Mouse (Mus musculus): ENCODE results near the gene Fscn2.

Fscn2 gene

GRCm38 (mm10) chr11:120360062-120360461, 1.3 kb upstream of the Fscn2 start:
- DNase-seq (ENCODE audit: low spot score) = no peak

GRCm38 (mm10) chr11:120360755-120361154, 579 bp upstream of the Fscn2 start:
- no peak for DNase-seq (ENCODE audit: low spot score)

DNA sequence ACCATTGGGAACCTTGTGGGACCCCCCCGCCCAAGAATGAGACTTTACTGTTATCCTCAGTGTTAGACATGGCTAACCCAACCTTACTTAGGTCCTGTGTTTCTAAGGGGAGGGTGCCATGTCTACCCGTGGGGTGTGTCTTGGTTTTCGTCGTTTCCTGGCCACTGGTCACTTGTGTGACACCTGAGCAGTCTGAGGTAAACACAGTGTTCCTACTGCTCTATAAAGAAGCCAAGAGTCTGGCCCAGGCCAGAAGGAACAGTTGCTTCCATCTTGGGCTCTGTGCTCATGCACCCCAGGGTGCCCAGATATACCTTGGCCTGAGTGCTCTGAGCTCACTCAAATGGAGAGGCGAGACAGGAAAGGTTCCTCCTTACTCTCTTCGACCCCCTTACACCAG, 1.6 kb downstream of the Fscn2 start:
- DNase-seq (ENCODE audit: low spot score) = no peak

DNA sequence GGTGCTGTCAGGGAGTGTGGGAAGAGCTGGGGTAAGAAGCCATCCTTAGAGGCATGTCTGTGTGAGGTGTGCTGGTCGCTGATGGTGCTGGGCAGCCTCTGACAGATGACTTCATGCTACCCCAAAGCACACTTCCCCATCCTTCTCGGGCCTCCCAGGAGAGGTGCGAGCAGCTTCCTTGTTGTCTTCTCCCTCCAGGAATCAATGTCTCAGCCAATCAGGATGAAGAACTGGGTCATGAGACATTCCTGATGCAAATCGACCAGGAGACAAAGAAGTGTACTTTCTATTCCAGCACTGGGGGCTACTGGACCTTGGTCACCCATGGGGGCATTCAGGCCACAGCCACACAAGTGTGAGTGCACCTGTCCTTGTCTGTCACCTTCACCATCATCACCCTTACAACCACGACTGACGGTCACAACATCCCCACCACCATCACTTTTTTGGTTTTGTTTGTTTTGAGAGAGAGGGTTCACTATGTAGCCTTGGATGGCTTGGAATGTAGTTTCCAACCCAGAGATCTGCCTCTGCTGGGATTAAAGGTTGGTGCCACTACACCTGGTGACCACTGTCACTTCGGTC, 5.2 kb downstream of the Fscn2 start:
- no peak for DNase-seq (ENCODE audit: low spot score)

DNA sequence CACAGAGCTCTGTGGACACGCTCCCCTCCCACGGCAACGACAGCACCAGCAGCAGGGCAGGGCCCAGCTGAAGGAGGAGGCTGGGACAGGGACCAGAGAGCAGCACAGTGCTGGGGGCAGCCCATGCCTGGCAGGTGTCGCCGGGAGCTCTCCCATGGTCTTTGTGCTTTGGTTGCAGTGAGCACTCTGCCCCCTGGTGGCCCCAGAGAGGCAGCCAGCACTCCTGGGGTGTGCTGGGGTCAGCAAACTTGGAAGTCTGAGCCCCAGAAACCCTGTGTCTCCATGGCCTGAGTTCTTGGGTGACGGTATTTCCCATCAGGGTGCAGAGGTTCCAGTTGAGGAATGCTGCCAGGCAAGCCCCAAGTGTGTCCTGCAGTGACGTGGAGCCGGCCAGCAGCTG, 8.3 kb downstream of the Fscn2 start:
- DNase-seq (ENCODE audit: low spot score) = peak; percentile 64

- DNase-seq (ENCODE audit: low spot score) = no peak
Observed at GRCm38 (mm10) chr11:120373025-120373424, 11.7 kb downstream of the Fscn2 start.

DNA sequence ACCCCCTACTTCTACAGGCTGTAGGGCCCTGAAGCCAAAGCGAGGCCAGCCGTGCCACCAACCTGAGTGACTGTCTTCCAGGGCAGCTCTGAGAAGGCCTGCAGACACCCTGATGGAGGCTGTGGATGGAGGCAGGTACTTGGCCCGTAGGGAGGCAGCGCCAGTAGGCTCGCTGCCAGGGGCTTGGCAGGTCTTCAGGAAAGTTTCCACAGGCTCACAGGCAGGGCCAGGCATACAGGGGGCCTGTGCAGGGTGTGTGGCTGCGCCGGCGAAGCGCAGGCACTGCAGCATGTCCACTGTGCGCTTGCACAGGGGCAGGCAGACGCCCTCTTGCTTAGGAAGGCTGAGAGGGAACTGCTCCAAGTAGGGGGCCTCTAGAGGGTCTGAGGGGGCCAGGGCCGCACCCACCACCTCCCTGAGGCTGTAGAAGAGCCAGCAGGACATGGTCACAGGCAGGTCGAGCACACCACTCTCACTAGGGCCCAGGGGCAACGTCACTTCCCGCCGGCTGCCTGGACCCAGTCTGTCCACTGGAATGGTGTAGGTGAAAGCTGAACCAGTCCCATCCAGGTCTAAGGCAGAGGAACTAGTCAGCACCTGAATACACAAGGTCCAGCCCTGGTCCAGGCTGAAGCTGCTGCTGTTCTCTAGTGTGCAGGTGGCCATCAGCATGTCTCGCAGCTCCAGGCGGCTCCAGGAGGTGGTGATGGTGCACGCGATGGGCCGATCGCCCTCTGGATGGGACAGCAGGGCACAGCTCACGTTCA, 12.7 kb downstream of the Fscn2 start:
- DNase-seq (ENCODE audit: low spot score) = no peak

DNA sequence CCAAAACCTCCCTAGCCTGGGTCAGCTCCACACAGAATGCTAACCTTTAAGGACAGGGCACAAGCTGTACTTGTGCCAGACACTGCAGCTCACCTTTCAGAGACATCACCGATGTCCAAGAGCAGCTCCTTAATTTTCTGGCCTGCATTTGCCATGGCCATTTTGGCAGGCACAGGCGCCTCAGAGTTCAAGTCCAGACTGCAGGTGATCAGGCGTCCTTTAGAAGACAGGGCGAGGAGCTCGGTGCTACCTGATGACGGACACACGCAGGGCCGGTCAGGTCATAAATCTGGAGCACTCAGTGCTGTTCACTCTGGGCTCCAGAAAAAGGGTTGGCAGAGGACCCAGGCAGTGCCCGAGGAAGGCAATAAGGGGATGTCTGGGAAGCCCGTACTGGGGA, 14.0 kb downstream of the Fscn2 start:
- DNase-seq (ENCODE audit: low spot score) = no peak

DNA sequence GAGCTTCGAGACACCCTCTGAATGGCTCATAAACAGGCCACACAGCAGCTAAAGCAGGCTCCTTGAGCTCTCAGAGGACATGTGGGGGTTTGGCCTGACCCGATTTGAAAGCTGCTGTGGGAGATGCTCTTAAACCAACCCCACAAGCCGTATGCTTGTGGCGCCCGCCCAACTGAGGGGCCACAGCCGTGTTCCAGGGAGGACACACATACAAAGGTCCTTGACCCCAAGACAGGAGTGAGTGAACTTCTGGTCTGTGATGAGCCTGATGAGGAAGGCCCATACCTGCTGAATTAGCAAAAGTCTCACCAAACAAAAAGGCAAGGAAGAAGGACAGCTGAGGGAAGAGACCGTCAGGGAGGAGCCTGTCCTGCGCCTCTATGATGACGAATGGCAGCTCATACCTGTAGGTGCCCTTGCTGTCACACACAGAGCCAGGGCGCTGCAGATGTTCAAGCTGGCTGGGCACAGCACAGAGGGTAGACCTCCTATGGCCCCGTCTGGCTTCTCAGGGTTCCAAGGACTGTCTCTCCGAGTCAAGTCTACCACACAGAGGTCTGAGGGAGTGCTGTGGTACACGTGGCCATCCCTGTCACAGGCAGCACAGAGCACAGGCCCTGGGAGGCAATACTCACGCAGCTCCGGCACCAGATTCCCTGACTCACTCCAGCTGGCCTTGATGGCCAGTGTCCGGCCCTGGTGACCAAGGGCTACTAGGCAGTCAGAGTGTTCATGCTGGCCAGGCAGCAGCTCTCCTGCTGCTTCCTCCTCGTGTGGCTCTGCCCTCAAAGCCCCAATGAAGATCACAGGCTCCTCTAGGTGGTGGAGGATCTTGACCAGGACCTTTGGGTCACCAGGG, 15.2 kb downstream of the Fscn2 start:
- no peak for DNase-seq (ENCODE audit: low spot score)

GRCm38 (mm10) chr11:120377337-120377736, 16.0 kb downstream of the Fscn2 start:
- no peak for DNase-seq (ENCODE audit: low spot score)

DNA sequence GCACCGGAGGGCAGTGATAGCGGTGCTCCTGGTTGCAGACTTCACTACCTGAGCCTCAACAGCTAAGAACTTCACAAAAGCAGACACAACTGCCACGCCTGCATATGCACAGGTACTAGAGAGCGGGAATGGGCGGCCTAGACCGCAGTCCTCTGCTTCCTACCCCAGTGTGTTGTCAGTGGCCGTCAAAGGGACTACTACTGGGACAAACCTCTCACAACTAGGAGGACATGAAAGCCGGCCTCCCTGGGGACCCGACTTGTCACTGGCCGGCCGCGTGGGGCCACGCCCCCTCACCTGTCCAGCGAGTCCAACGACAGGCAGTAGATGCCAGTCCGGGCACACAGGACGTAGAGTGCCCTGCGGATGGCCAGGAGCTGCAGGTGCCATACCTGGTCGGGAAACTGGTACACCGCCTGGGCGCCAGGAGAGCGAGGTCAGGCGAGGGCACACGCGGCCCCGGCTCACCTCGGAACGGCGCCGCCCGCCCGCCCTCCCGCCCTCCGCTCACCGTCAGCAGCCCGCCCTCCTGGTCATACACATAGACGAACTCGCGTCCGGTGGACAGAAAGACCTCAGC, 16.8 kb downstream of the Fscn2 start:
- DNase-seq (ENCODE audit: low spot score) = peak; percentile 42

DNA sequence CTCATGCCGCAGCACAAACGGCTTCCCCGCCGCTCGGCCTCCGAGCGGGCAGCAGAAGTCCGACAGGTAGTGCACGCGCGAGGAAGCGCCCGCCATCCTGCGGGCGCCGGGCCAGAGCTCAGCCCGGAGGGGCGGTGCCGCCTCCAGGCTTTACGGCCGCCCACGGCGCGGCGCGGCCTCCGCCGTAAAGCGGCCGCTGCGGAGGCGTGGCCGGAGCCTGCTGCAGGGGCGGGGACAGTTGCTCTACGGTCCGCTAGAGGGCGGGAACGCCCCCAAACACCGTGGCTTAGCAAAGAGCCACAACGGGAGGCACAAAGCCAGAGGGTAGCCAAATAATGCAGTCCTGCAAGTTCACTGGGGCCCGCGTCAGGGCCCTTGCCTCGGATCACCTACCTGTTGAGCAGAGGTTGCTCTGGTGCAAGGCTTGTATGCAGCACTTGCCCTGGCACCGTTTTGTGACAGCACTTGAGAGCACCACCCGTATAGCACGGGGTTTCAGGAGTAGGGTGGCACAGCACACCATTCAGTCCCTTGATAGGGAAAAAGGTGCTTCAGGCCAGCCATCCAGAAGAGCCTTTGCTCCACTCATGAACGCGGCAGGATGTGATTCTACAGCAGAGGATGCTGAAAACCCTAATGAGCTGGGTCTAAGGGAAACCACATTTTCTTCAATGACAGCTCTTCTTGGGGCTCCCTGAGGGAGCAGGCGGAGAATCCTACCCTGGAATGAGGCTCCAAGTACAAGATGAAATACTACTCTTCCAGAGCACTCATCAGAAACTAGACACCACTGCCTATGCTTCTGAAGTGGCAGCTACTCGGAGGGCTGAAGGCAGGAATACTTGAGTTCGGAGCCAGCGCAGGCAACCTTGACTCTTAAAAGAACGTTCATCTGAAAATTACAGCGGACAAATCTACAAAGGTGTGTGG, 17.5 kb downstream of the Fscn2 start, which contains the start of gene Faap100:
TSS of gene Faap100 (minus strand) at position 154 of the 930 bp plus-strand sequence.
- peak; percentile 84 for DNase-seq (ENCODE audit: low spot score)

- DNase-seq (ENCODE audit: low spot score) = no peak
Observed at GRCm38 (mm10) chr11:120380271-120380670, 18.9 kb downstream of the Fscn2 start.

- DNase-seq (ENCODE audit: low spot score) = no peak
Observed at GRCm38 (mm10) chr11:120381157-120381556, 19.8 kb downstream of the Fscn2 start.

GRCm38 (mm10) chr11:120382509-120382908, 21.2 kb downstream of the Fscn2 start:
- DNase-seq (ENCODE audit: low spot score) = no peak

DNA sequence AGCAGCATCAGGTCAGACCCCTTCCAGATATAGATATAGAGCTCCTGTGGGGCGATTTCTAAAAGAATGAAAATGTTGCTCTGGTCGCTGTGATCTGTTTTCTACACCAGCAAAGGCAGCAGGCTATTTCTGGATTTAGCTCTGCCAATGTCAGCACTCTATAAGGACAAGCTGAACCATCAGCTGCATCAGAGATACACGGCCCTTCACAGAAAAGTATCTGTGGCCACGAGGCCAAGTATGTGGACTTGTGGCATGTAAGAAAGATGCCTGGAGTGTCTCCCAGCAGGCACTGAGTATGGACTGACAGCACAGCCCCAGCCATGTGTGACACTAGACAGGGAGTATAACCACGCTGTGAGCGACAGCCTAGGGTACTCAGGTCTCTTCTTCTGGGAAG, 25.3 kb downstream of the Fscn2 start:
- DNase-seq (ENCODE audit: low spot score) = no peak

- no peak for DNase-seq (ENCODE audit: low spot score)
Observed at GRCm38 (mm10) chr11:120387157-120387556, 25.8 kb downstream of the Fscn2 start.

DNA sequence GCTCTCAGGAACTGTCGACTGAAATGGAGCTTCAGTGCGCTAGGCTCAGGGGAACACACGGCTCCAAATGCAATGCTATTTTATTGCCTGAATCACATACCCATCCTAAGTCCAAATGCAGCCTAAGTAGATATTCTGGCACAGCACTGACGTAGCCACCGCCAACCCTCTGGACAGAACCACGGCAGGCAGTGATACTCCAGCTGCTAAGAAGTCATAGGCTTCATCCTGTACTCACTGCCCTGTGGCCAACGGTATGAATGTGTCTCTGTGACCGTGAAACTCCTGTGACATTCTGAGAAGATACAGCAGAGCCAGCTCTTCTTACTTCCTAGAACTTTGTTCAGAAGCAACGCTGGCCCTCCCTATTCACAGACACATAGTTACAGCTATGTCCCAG, 27.2 kb downstream of the Fscn2 start:
- DNase-seq (ENCODE audit: low spot score) = no peak

GRCm38 (mm10) chr11:120395661-120396060, 34.3 kb downstream of the Fscn2 start:
- DNase-seq (ENCODE audit: low spot score) = no peak

DNA sequence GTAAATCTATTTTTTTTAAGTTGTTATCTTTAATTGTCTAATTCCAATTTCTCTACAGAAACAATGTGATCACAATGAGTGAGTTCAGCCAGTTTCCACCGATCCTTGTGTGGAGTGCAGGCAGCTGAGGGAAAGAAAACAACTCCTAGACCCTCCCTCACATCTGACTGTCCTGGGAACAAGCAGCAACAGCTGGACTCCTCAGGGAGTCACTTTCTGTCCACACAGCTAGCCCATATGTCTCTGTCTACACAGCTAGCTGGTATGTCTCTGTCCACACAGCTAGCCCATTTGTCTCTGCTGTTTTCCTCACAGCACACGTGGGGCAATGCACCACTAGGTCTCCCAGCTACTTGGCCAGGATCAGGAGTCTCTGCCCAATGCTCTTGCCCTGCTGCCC, 36.3 kb downstream of the Fscn2 start:
- DNase-seq (ENCODE audit: low spot score) = no peak

DNA sequence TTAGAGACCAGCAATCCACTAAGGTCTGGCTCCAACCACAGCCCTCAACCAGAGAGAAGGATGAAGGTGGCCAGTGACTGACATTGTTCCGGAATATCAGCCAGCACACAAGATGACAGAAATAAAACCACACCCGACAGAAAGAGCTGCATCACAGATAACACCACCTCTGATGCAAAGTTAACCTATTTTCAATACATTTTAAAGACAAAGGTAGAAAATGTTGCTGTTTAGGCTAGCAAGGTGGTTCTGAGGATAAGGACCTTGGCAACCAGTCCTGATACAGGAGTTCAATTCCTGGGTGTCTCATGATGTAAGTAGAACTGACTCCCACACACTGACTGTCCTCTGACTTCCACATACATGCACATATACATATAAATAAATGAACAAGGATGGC, 38.0 kb downstream of the Fscn2 start:
- no peak for DNase-seq (ENCODE audit: low spot score)
